Mouse (Mus musculus) stomach, embryonic 14.5 days (tissue): Measurements from ENCODE around the gene Tada2a. TPM values are rescaled to one million over a fixed set of nuclear protein-coding genes. Genes with fewer than 3 reads are reported as not detected.

Source experiments
- ATAC-seq: fragments of 200-750 bp; cut with Nextera tagmentation; 2 replicates; pipeline ENCODE4 v1.8.0; 2017; ENCODE audit warnings: low read depth, moderate TSS enrichment; ENCODE audit not compliant: insufficient number of reproducible peaks, insufficient read depth, low FRiP score
- H3K27ac ChIP-seq: fragments of 300-500 bp; sonication (generic); 2 replicates; pipeline ENCODE4 v1.5.1; 2014; ENCODE audit warnings: mild to moderate bottlenecking, low read length, moderate library complexity, mixed read lengths
- H3K27me3 ChIP-seq: fragments of 300-500 bp; sonication (generic); 2 replicates; pipeline ENCODE4 v1.6.1; 2014; ENCODE audit warnings: low read length, control low read depth, mixed read lengths; ENCODE audit not compliant: control insufficient read depth, insufficient read depth
- H3K36me3 ChIP-seq: fragments of 300-500 bp; sonication (generic); 2 replicates; pipeline ENCODE4 v1.6.1; 2014; ENCODE audit warnings: mild to moderate bottlenecking, control low read depth, low read length, moderate library complexity, mixed read lengths; ENCODE audit not compliant: control insufficient read depth, insufficient read depth
- H3K4me1 ChIP-seq: fragments of 300-500 bp; sonication (generic); 2 replicates; pipeline ENCODE4 v1.6.1; 2014; ENCODE audit warnings: low read length, control low read depth, mixed read lengths; ENCODE audit not compliant: control insufficient read depth, insufficient read depth
- H3K4me2 ChIP-seq: fragments of 300-500 bp; sonication (generic); replicated peaks from 2 replicates; pipeline ENCODE4 v1.6.1; 2014; ENCODE audit warnings: low read depth, low read length, control low read depth
- H3K4me3 ChIP-seq: fragments of 300-500 bp; sonication (generic); 2 replicates; pipeline ENCODE4 v1.5.1; 2014; ENCODE audit warnings: low read depth, low read length, control low read depth
- H3K9ac ChIP-seq: fragments of 300-500 bp; sonication (generic); replicated peaks from 2 replicates; pipeline ENCODE4 v1.6.1; 2014; ENCODE audit warnings: low read depth, mild to moderate bottlenecking, control low read depth, low read length, moderate library complexity, mixed read lengths
- H3K9me3 ChIP-seq: fragments of 300-500 bp; sonication (generic); 2 replicates; pipeline ENCODE4 v1.6.1; 2016; ENCODE audit warnings: low read depth, low read length, control low read depth; ENCODE audit not compliant: control insufficient read depth
- WGBS: fragments of 180-500 bp; shearing (Covaris S2); extraction: QIAGEN DNeasy Blood & Tissue Kit; methylation state at CpG from one replicate; pipeline ENCODE4 v1.1.7; 2014; 5-methylcytosine and 5-hydroxymethylcytosine counted together
- polyA plus RNA-seq: library from polyadenylated mRNA; unstranded; fragments of >200 nt; fragmentation: Nextera tagmentation; extraction: Ambion mirVana; gene quantifications from 2 replicates; pipeline ENCODE4 v1.2.1, GENCODE M21; 2014

Tada2a gene
- polyA plus RNA-seq, 1 experiment from 2014 or later, result 36.2 TPM

- Histone ChIP-seq H3K27ac (no peak overlapping the region), H3K9me3 (no peaks in the 10 kb centered on the region), H3K4me3 (no peak overlapping the region), H3K27me3 (no peaks in the 10 kb centered on the region), H3K36me3 (no peaks in the 10 kb centered on the region), H3K4me1 (no peaks in the 10 kb centered on the region), H3K9ac (no peak overlapping the region), H3K4me2 (no peak overlapping the region)
- no peak for ATAC-seq
- WGBS, result 71% methylated on average over 10 of the region's 10 CpGs
Observed at GRCm38 (mm10) chr11:84053524-84054163, 75.8 kb downstream of the Tada2a start.

GRCm38 (mm10) chr11:84053055-84053454 lies 76.3 kb downstream of the Tada2a start:
- Histone ChIP-seq H3K9ac (no peak overlapping the region), H3K4me1 (no peaks in the 10 kb centered on the region), H3K36me3 (no peaks in the 10 kb centered on the region), H3K27me3 (no peaks in the 10 kb centered on the region), H3K4me2 (no peak overlapping the region), H3K4me3 (no peak overlapping the region), H3K9me3 (no peaks in the 10 kb centered on the region), H3K27ac (no peak overlapping the region)
- 88% methylated on average over 7 of the region's 7 CpGs for WGBS
- ATAC-seq, result no peak

- H3K27ac ChIP-seq, result no peak overlapping the region
- H3K4me3 ChIP-seq, result no peak overlapping the region
- ATAC-seq, result no peak
- peaks cover 3% of the 10 kb centered on the region; the same call in 1 of the 2 replicates for H3K4me1 ChIP-seq
- no peak overlapping the region for H3K4me2 ChIP-seq
- H3K9ac ChIP-seq, result no peak overlapping the region
- no peaks in the 10 kb centered on the region for H3K36me3 ChIP-seq
- no peaks in the 10 kb centered on the region for H3K27me3 ChIP-seq
- WGBS, result 78% methylated on average over 10 of the region's 10 CpGs
- no peaks in the 10 kb centered on the region for H3K9me3 ChIP-seq
Observed at GRCm38 (mm10) chr11:84048411-84048810, 81.0 kb downstream of the Tada2a start.

- Histone ChIP-seq H3K9ac (no peak overlapping the region), H3K27ac (peak overlapping the region; percentile 74), H3K27me3 (no peaks in the 10 kb centered on the region), H3K4me3 (no peak overlapping the region), H3K9me3 (no peaks in the 10 kb centered on the region), H3K4me1 (peaks cover 3% of the 10 kb centered on the region; the same call in 1 of the 2 replicates), H3K4me2 (no peak overlapping the region), H3K36me3 (no peaks in the 10 kb centered on the region)
- no peak for ATAC-seq
- 61% methylated on average over 4 of the region's 4 CpGs for WGBS
Observed at GRCm38 (mm10) chr11:84047270-84047669, 82.1 kb downstream of the Tada2a start.

- Histone ChIP-seq H3K36me3 (0 out of 2 replicates have a peak, but pooled peaks cover 8% of the 10 kb centered on the region), H3K9me3 (no peaks in the 10 kb centered on the region), H3K9ac (no peak overlapping the region), H3K27me3 (no peaks in the 10 kb centered on the region), H3K4me1 (peaks cover 3% of the 10 kb centered on the region; the same call in 1 of the 2 replicates), H3K4me3 (no peak overlapping the region), H3K27ac (no peak overlapping the region), H3K4me2 (no peak overlapping the region)
- WGBS, result 47% methylated on average over 1 of the region's 1 CpGs
- no peak for ATAC-seq
Observed at GRCm38 (mm10) chr11:84044988-84045387, 84.4 kb downstream of the Tada2a start.

- peaks cover 8% of the 10 kb centered on the region; the same call in 1 of the 2 replicates for H3K36me3 ChIP-seq
- no peaks in the 10 kb centered on the region for H3K27me3 ChIP-seq
- H3K9me3 ChIP-seq, result no peaks in the 10 kb centered on the region
- no peak overlapping the region for H3K4me3 ChIP-seq
- ATAC-seq, result peak; percentile 67; the same call in 1 of the 2 replicates
- no peak overlapping the region for H3K9ac ChIP-seq
- H3K27ac ChIP-seq, result no peak overlapping the region
- WGBS, result 63% methylated on average over 14 of the region's 14 CpGs
- H3K4me2 ChIP-seq, result no peak overlapping the region
- peaks cover 3% of the 10 kb centered on the region; the same call in 1 of the 2 replicates for H3K4me1 ChIP-seq
Observed at GRCm38 (mm10) chr11:84042808-84043762, 86.3 kb downstream of the Tada2a start.

GRCm38 (mm10) chr11:84040621-84041020 lies 88.8 kb downstream of the Tada2a start:
- H3K4me2 ChIP-seq, result no peak overlapping the region
- H3K4me1 ChIP-seq, result no peaks in the 10 kb centered on the region
- H3K27me3 ChIP-seq, result no peaks in the 10 kb centered on the region
- H3K9me3 ChIP-seq, result no peaks in the 10 kb centered on the region
- WGBS, result 81% methylated on average over 6 of the region's 6 CpGs
- no peak overlapping the region for H3K27ac ChIP-seq
- no peak overlapping the region for H3K9ac ChIP-seq
- H3K36me3 ChIP-seq, result peaks cover 8% of the 10 kb centered on the region; the same call in 1 of the 2 replicates
- H3K4me3 ChIP-seq, result no peak overlapping the region
- no peak for ATAC-seq

- no peaks in the 10 kb centered on the region for H3K4me1 ChIP-seq
- ATAC-seq, result no peak
- no peaks in the 10 kb centered on the region for H3K9me3 ChIP-seq
- WGBS, result 86% methylated on average over 5 of the region's 5 CpGs
- no peak overlapping the region for H3K4me2 ChIP-seq
- H3K27ac ChIP-seq, result no peak overlapping the region
- H3K4me3 ChIP-seq, result no peak overlapping the region
- H3K27me3 ChIP-seq, result no peaks in the 10 kb centered on the region
- no peak overlapping the region for H3K9ac ChIP-seq
- no peaks in the 10 kb centered on the region; the same call in 1 of the 2 replicates for H3K36me3 ChIP-seq
Observed at GRCm38 (mm10) chr11:84033671-84034070, 95.7 kb downstream of the Tada2a start.
